Mouse (Mus musculus): ENCODE measurements around the gene Dgkq.
A peak's percentile ranks its signal among the peaks of the same experiment; 100 is the strongest.

DNA sequence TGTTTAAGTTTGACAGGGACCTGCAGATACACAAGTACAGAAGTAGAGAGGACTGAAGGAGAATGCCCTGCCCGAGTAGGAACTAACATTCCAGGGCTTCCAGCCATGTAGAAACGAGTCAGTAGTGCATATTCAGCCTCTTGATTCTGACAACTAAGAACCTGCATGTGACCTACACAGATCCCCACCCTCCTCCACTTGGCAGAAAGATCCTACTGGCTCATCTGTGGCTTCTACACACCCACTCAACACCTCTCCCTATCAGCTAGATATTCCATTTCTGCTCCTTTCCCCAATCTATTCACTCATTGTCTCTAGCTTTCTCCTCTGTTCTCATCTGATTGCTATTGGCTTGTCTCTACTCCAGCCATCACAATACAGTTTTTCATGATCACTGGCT, 47.6 kb downstream of the Dgkq start:
- TF ChIP-seq RCOR1 (IDR thresholded peaks at IDR 0.05; ENCODE audit: low read depth, low read length): no peak
- TF ChIP-seq ZKSCAN1 (IDR thresholded peaks at IDR 0.05; ENCODE audit: low read depth, low read length): no peak
- no peak for TF ChIP-seq CTCF (IDR thresholded peaks at IDR 0.05 in 2 of 3, conservative IDR thresholded peaks at IDR 0.05 in 1 of 3; ENCODE audit: control insufficient read depth in 1 of 3, insufficient read depth in 1 of 3, low read depth in 2 of 3, low read length in 3 of 3, poor library complexity in 1 of 3, severe bottlenecking in 1 of 3)
- TF ChIP-seq POLR2A (IDR thresholded peaks at IDR 0.05; ENCODE audit: control insufficient read depth in 1 of 2, insufficient read depth in 1 of 2, low read depth in 1 of 2, low read length in 2 of 2, poor library complexity in 1 of 2): no peak
- TF ChIP-seq MXI1 (IDR thresholded peaks at IDR 0.05; ENCODE audit: low read depth, low read length): no peak
- no peak for TF ChIP-seq GATA1 (IDR thresholded peaks at IDR 0.05; ENCODE audit: low read depth, low read length)
- no peak for TF ChIP-seq HCFC1 (IDR thresholded peaks at IDR 0.05; ENCODE audit: low read depth, low read length)
- TF ChIP-seq ETS1 (IDR thresholded peaks at IDR 0.05; ENCODE audit: low read depth, low read length): no peak
- no peak for TF ChIP-seq TBP (IDR thresholded peaks at IDR 0.05; ENCODE audit: low read depth, low read length)
- TF ChIP-seq CHD1 (IDR thresholded peaks at IDR 0.05; ENCODE audit: low read depth, low read length): no peak
- TF ChIP-seq MAX (IDR thresholded peaks at IDR 0.05; ENCODE audit: low read length): no peak
- TF ChIP-seq USF1 (IDR thresholded peaks at IDR 0.05; ENCODE audit: low read depth, low read length): 0 out of 2 replicates have a peak, but pooled peaks have one; percentile 31
- no peak for TF ChIP-seq USF2 (IDR thresholded peaks at IDR 0.05; ENCODE audit: borderline replicate concordance in 1 of 2, insufficient read depth in 1 of 2, low read depth in 1 of 2, low read length in 2 of 2)

All from MEL (cell line).